Mouse (Mus musculus) midbrain, postnatal 0 days (tissue): ENCODE measurements around the gene Tk1. TPM values are rescaled to one million over a fixed set of nuclear protein-coding genes. Genes with fewer than 3 reads are reported as not detected.
A peak's percentile ranks its signal among the peaks of the same experiment; 100 is the strongest.

Source experiments
- ATAC-seq: fragments of 200-750 bp; cut with Nextera tagmentation; 2 replicates; pipeline ENCODE4 v1.8.0; 2017; ENCODE audit warnings: moderate number of reproducible peaks, mild to moderate bottlenecking, moderate TSS enrichment, moderate library complexity; ENCODE audit not compliant: low FRiP score
- DNase-seq: peaks from one replicate; pipeline ENCODE4 v3.0.0-alpha.2; 2015; ENCODE audit warnings: low spot score
- H3K27ac ChIP-seq: fragments of 300-500 bp; sonication (generic); 2 replicates; pipeline ENCODE4 v1.5.1; 2014; ENCODE audit warnings: low read depth, mild to moderate bottlenecking, low read length, mixed read lengths
- H3K27me3 ChIP-seq: fragments of 300-500 bp; sonication (generic); 2 replicates; pipeline ENCODE4 v1.6.1; 2014; ENCODE audit warnings: low read length, control low read depth, mixed read lengths; ENCODE audit not compliant: insufficient read depth
- H3K36me3 ChIP-seq: fragments of 300-500 bp; sonication (generic); 2 replicates; pipeline ENCODE4 v1.6.1; 2014; ENCODE audit warnings: low read length, control low read depth, mixed read lengths; ENCODE audit not compliant: insufficient read depth
- H3K4me1 ChIP-seq: fragments of 300-500 bp; sonication (generic); 2 replicates; pipeline ENCODE4 v1.6.1; 2014; ENCODE audit warnings: mild to moderate bottlenecking, control low read depth, antibody characterized with exemption, low read length, mixed read lengths; ENCODE audit not compliant: insufficient read depth
- H3K4me2 ChIP-seq: fragments of 300-500 bp; sonication (generic); 2 replicates; pipeline ENCODE4 v1.6.1; 2014; ENCODE audit warnings: low read depth, mild to moderate bottlenecking, low read length, mixed read lengths; ENCODE audit not compliant: poor library complexity, severe bottlenecking
- H3K4me3 ChIP-seq: fragments of 300-500 bp; sonication (generic); 2 replicates; pipeline ENCODE4 v1.5.1; 2014; ENCODE audit warnings: low read depth, mild to moderate bottlenecking, low read length, moderate library complexity
- H3K9ac ChIP-seq: fragments of 300-500 bp; sonication (generic); replicated peaks from 2 replicates; pipeline ENCODE4 v1.6.1; 2014; ENCODE audit warnings: mild to moderate bottlenecking, low read length, moderate library complexity, mixed read lengths; ENCODE audit not compliant: poor library complexity, severe bottlenecking
- H3K9me3 ChIP-seq: fragments of 300-500 bp; sonication (generic); 2 replicates; pipeline ENCODE4 v1.6.1; 2016; ENCODE audit warnings: low read length, control low read depth
- CTCF ChIP-seq: IDR thresholded peaks from 2 replicates; pipeline ENCODE4 v1.5.1; 2016; ENCODE audit warnings: antibody characterized with exemption, mild to moderate bottlenecking
- WGBS: fragments of 180-500 bp; shearing (Covaris S2); extraction: QIAGEN DNeasy Blood & Tissue Kit; methylation state at CpG from one replicate; pipeline ENCODE4 v1.1.7; 2014; 5-methylcytosine and 5-hydroxymethylcytosine counted together
- polyA plus RNA-seq: library from polyadenylated mRNA; unstranded; fragments of >200 nt; fragmentation: Nextera tagmentation; extraction: Ambion mirVana; gene quantifications from 2 replicates; pipeline ENCODE4 v1.2.1, GENCODE M21; 2015
- total RNA-seq: library from RNA; depleted of rRNA; stranded (reverse); fragments of >200 nt; gene quantifications from 2 replicates; pipeline ENCODE4 v1.2.3, GENCODE M21; 2014; rRNA removed

The Tk1 gene
- total and polyA plus RNA-seq, 2 experiments from 2014 or later, result 6.5 to 8.8 TPM

DNA sequence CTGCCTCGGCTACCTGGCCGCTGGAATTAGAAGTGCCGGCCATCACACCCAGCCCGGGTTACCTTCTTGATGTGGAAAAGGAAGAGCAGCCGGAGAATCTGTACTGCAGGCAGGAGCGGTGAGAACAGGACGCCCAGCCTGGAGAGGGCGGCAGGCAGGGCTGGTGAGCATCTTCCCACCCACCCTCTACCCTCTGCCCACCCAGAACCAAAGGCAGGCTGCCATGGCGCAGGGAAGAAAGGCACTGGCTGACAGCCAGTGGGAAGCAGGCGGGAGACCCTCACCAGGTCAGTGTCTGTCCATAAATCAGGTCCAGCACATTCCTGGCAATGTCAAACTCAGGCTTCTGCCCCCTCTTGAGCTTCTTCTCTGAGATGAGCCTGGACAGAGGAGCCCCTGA is 55.5 kb downstream of the Tk1 start:
- Histone ChIP-seq H3K9me3 (no peaks in the 10 kb centered on the region), H3K36me3 (no peaks in the 10 kb centered on the region), H3K27ac (no peak overlapping the region), H3K4me2 (no peak overlapping the region), H3K27me3 (no peaks in the 10 kb centered on the region), H3K4me1 (no peaks in the 10 kb centered on the region), H3K4me3 (no peak overlapping the region), H3K9ac (no peak overlapping the region)
- no peak for TF ChIP-seq CTCF
- 87% methylated on average over 10 of the region's 10 CpGs for WGBS
- peak; percentile 15 for DNase-seq
- ATAC-seq, result no peak

DNA sequence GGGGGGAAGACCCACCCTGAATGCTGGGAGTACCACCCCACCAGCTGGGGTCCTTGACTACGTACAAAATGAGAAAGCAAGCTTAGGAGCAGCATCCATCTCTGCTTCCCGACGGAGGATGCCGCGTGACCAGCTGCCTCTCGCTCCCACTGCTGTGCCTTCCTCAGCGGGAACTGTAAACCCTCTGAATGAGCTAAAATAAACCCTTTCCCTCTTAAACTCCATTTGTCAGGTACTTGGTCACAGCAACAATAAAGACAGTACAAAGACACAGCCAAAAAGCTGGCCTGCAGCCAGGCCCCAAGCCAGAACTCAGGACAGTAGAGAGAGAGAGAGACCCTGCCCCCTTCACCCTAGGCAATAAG is 56.2 kb downstream of the Tk1 start:
- 72% methylated on average over 7 of the region's 7 CpGs for WGBS
- ATAC-seq, result no peak
- Histone ChIP-seq H3K4me3 (no peak overlapping the region), H3K27me3 (no peaks in the 10 kb centered on the region), H3K9me3 (no peaks in the 10 kb centered on the region), H3K36me3 (peaks cover 6% of the 10 kb centered on the region), H3K9ac (no peak overlapping the region), H3K27ac (no peak overlapping the region), H3K4me1 (no peaks in the 10 kb centered on the region), H3K4me2 (no peak overlapping the region)
- TF ChIP-seq CTCF, result no peak
- DNase-seq, result no peak

DNA sequence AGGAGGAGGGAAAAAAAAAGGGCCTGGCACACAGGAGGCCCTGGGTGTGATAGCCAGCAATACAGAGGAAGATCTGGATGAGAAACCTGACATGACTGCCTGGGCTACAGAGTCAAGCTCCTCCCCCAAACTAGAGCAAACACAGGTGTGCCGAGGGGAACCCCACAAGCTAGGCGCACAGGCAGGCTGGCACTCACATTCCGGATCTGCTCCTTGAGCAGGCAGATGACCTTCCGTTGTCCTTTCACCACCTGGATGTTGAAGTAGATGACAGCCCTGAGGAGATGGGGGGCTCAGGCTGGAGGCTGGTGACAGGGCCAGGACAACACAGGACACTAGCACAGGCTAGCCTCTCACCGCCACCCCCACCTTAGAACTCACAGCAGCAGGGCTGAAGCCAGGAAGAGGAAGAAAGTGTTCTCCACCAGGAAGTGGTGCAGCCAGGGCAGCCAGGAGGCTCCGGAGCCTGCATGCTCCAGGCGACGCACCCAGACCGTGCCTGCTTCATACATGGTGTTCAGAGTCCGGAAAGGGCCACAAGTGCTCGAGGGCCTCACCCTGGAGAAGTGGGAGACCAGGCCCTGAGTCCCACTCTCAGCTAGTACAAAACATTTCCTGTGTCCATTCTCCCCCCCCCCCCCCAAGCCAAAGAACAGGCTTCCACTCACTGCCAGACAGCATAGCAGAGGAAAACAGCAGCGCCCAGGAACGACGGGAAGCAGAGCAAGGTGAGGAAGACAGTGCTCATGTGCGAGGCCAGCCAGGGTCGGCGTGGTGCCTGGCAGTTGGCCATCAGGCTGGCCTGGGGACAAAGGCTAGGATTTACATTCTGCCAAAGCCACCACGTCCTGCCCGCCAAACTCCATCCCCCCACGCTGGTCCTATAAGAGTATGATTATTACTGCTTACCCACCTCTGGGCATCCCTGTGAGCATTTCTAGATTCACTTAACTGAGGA is 56.9 kb downstream of the Tk1 start:
- Histone ChIP-seq H3K9ac (no peak overlapping the region), H3K4me1 (no peaks in the 10 kb centered on the region), H3K9me3 (no peaks in the 10 kb centered on the region), H3K4me3 (no peak overlapping the region), H3K27ac (no peak overlapping the region; the same call in 1 of the 2 replicates), H3K36me3 (peaks cover 13% of the 10 kb centered on the region), H3K27me3 (no peaks in the 10 kb centered on the region), H3K4me2 (no peak overlapping the region)
- DNase-seq, result peak; percentile 40
- ATAC-seq, result no peak
- no peak for TF ChIP-seq CTCF
- WGBS, result 75% methylated on average over 20 of the region's 20 CpGs

DNA sequence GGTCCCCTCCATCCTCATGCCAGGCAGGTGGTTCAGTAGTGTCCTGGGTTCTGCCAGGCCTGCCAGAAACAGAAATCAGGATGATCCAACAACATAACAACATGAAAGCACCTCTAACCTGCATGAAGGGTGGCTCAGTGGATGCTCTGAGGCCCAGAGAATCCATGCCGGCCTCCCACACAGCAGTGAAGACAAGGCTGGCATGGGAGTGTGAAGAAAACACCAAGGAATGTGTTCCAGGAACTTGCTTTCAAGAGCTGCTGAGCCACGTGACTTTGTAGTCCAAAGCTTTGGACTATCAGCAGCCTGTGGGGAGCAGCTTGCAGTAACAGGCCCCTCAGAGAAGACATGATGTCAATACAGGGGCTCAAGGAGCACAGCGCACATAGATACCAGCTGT is 59.6 kb downstream of the Tk1 start:
- 89% methylated on average over 3 of the region's 3 CpGs for WGBS
- no peak overlapping the region for H3K9ac ChIP-seq
- no peaks in the 10 kb centered on the region for H3K27me3 ChIP-seq
- H3K9me3 ChIP-seq, result no peaks in the 10 kb centered on the region
- H3K4me2 ChIP-seq, result no peak overlapping the region
- ATAC-seq (no peak), DNase-seq (no peak)
- peaks cover 19% of the 10 kb centered on the region for H3K36me3 ChIP-seq
- H3K4me1 ChIP-seq, result no peaks in the 10 kb centered on the region
- no peak for TF ChIP-seq CTCF
- H3K27ac ChIP-seq, result no peak overlapping the region
- no peak overlapping the region for H3K4me3 ChIP-seq

Other genes with a start within 250 kb of the Tk1 start
- 78.4 and 79.8 TPM in 2 replicates for gene Tnrc6c, start 171.8 kb downstream of the Tk1 start, total RNA-seq
- 22.8 and 26.5 TPM in 2 replicates for gene Tnrc6c, start 171.8 kb downstream of the Tk1 start, polyA plus RNA-seq
- gene Tmc8, start 44.0 kb downstream of the Tk1 start, total RNA-seq, result 0.33 and 3.2 TPM in 2 replicates
- 0.79 and 1.2 TPM in 2 replicates for gene Tmc8, start 44.0 kb downstream of the Tk1 start, polyA plus RNA-seq
- 2.8 and 3.9 TPM in 2 replicates for gene Tmc6, start 43.9 kb downstream of the Tk1 start, total RNA-seq
- 2.2 and 3.1 TPM in 2 replicates for gene Tmc6, start 43.9 kb downstream of the Tk1 start, polyA plus RNA-seq
- not detected in 2 replicates for gene 6030468B19Rik, start 28.4 kb downstream of the Tk1 start, total RNA-seq
- gene 6030468B19Rik, start 28.4 kb downstream of the Tk1 start, polyA plus RNA-seq, result not detected in 2 replicates
- 2.4 TPM in 1 of 2 replicates, not detected in the other for gene Gm20708, start 16.4 kb downstream of the Tk1 start, total RNA-seq
- gene Gm20708, start 16.4 kb downstream of the Tk1 start, polyA plus RNA-seq, result 1.2 and 2.7 TPM in 2 replicates
- gene Syngr2, start 16.4 kb downstream of the Tk1 start, total RNA-seq, result 18.8 and 25.3 TPM in 2 replicates
- 14.0 and 14.6 TPM in 2 replicates for gene Syngr2, start 16.4 kb downstream of the Tk1 start, polyA plus RNA-seq
- gene Afmid, start 168 bp downstream of the Tk1 start, total RNA-seq, result 5.1 and 11.1 TPM in 2 replicates
- 9.1 and 10.4 TPM in 2 replicates for gene Afmid, start 168 bp downstream of the Tk1 start, polyA plus RNA-seq
- gene Birc5, start 23.2 kb upstream of the Tk1 start, total RNA-seq, result 3.2 and 6.0 TPM in 2 replicates
- gene Birc5, start 23.2 kb upstream of the Tk1 start, polyA plus RNA-seq, result 13.1 and 13.2 TPM in 2 replicates
- 0.16 TPM in 1 of 2 replicates, not detected in the other for gene Tmem235, start 34.7 kb upstream of the Tk1 start, total RNA-seq
- gene Tmem235, start 34.7 kb upstream of the Tk1 start, polyA plus RNA-seq, result not detected in 2 replicates
- 3.8 and 4.2 TPM in 2 replicates for gene Tha1, start 47.4 kb upstream of the Tk1 start, total RNA-seq
- gene Tha1, start 47.4 kb upstream of the Tk1 start, polyA plus RNA-seq, result 3.0 and 3.5 TPM in 2 replicates
- gene Socs3, start 144.0 kb upstream of the Tk1 start, total RNA-seq, result 7.3 and 8.5 TPM in 2 replicates
- 4.4 and 4.9 TPM in 2 replicates for gene Socs3, start 144.0 kb upstream of the Tk1 start, polyA plus RNA-seq
- 62.0 and 72.2 TPM in 2 replicates for gene Pgs1, start 160.2 kb upstream of the Tk1 start, total RNA-seq
- 55.0 and 61.8 TPM in 2 replicates for gene Pgs1, start 160.2 kb upstream of the Tk1 start, polyA plus RNA-seq